Mouse (Mus musculus) frontal cortex, adult 2 months (tissue): Measurements from ENCODE around the gene Smyd1. TPM values are rescaled to one million over a fixed set of nuclear protein-coding genes. Genes with fewer than 3 reads are reported as not detected.

Experiments used
- polyA plus RNA-seq: library from polyadenylated mRNA; depleted of rRNA; stranded (reverse); fragments of >200 nt; gene quantifications from 2 replicates; pipeline ENCODE4 v1.2.3, GENCODE M21; 2012; rRNA removed

The Smyd1 gene
- polyA plus RNA-seq, 1 experiment, result 1.3 TPM

Other genes with a start within 250 kb of the Smyd1 start
- gene Thnsl2, start 177.8 kb downstream of the Smyd1 start, polyA plus RNA-seq, result 5.2 and 5.8 TPM in 2 replicates
- gene Fabp1, start 122.4 kb downstream of the Smyd1 start, polyA plus RNA-seq, result not detected in 2 replicates
- gene Krcc1, start 50.6 kb downstream of the Smyd1 start, polyA plus RNA-seq, result 17.7 and 19.8 TPM in 2 replicates
- not detected in 2 replicates for gene Cd8b1, start 555 bp upstream of the Smyd1 start, polyA plus RNA-seq
- gene Cd8a, start 51.2 kb upstream of the Smyd1 start, polyA plus RNA-seq, result 0.02 TPM in 1 of 2 replicates, not detected in the other
- 67.5 and 67.8 TPM in 2 replicates for gene Rmnd5a, start 118.4 kb upstream of the Smyd1 start, polyA plus RNA-seq
- gene Rnf103, start 171.7 kb upstream of the Smyd1 start, polyA plus RNA-seq, result 33.2 and 34.8 TPM in 2 replicates
- 101 and 114 TPM in 2 replicates for gene Chmp3, start 221.6 kb upstream of the Smyd1 start, polyA plus RNA-seq